Mouse (Mus musculus) adrenal gland, postnatal 14 days (tissue): ENCODE data around the gene Dst. TPM values are rescaled to one million over a fixed set of nuclear protein-coding genes. Genes with fewer than 3 reads are reported as not detected.
"Not testable (repeated sequence)": the region's sequence is repeated elsewhere in the genome, so short reads cannot be mapped to it uniquely, and the experiment has no call there.

Source experiments
- DNase-seq: peaks from one replicate; pipeline ENCODE4 v3.0.0; 2021; ENCODE audit warnings: mixed read lengths
- microRNA-seq, 2 experiments: library from miRNA; unstranded; fragments of <30 nt; microRNA quantifications; one replicate each; pipeline ENCODE4 v1.2.0; 2021
- total RNA-seq: library from RNA; stranded (reverse); gene quantifications from 2 replicates; pipeline ENCODE4 v1.2.3, GENCODE M21; 2021

The Dst gene
- total RNA-seq, 1 experiment from 2014 or later = 125 TPM

- no peak for DNase-seq
Observed at GRCm38 (mm10) chr1:34299507-34299906, 391.5 kb downstream of the Dst start.

GRCm38 (mm10) chr1:34300309-34300980, 392.4 kb downstream of the Dst start:
- DNase-seq = no peak

- no peak for DNase-seq
Observed at GRCm38 (mm10) chr1:34304227-34304626, 396.2 kb downstream of the Dst start.

DNA sequence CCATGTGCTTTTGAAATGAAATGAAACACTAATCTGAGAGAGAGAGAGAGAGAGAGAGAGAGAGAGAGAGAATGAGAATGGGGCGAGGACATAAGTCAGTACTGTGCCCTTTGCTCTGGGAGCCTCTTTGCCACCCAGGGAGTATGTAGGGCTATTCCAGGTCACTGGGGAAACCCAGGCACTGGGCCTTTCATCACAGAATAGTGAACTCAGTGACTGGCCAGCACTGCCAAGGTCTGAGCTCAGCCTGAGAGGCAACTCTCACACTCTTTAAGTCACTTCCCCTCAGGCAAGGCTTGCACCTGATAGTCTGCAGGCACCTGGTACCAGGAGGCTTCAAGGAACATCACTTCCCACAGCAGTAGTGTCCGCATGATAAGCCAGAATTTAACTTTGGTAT, 398.7 kb downstream of the Dst start:
- DNase-seq = peak; percentile 37

DNA sequence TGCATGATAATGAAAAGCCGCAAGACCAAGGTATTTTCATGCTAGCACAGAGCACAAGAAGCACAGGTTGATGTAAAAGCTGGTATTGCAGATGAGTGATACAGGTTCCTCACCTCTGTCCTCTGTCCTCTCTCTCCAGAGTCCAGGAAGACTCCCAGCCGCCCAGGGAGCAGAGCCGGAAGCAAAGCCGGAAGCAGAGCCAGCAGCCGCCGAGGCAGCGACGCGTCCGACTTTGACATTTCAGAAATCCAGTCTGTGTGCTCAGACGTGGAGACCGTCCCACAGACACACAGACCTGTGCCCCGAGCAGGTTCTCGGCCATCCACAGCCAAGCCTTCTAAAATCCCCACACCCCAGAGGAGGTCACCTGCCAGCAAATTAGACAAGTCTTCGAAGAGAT, 399.2 kb downstream of the Dst start:
- DNase-seq = no peak

DNA sequence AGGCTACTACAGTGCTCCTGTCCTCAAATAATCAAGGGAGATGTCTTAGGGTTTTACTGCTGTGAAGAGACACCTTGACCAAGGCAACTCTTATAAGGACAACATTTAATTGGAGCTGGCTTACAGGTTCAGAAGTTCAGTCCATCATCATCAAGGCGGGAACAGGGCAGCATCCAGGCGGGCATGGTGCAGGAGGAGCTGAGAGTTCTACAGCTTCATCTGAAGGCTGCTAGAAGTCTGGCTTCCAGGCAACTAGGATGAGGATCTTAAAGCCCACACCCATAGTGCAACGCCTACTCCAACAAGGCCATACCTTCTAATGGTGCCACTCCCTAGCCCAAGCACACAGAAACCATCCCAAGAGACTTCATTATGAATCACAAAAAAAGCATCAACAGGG, 400.8 kb downstream of the Dst start:
- not testable (repeated sequence) for DNase-seq

DNA sequence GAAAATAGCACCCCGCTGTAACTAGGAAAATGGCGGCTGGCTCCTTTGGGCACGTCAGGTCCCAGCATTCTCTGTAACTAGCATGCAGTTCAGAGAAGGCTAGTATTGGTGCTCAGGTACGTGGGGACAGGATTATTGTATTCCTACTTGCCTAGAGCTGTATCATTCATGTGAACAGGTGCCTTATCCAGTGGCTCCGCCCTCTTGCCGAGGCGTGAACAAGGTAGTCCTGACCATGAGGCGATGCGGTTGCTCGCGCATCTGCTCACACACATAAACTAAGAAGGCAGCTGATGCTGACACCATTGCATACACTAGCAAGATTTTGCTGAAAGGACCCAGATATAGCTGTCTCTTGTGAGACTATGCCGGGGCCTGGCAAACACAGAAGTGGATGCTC, 401.4 kb downstream of the Dst start:
- no peak for DNase-seq

DNA sequence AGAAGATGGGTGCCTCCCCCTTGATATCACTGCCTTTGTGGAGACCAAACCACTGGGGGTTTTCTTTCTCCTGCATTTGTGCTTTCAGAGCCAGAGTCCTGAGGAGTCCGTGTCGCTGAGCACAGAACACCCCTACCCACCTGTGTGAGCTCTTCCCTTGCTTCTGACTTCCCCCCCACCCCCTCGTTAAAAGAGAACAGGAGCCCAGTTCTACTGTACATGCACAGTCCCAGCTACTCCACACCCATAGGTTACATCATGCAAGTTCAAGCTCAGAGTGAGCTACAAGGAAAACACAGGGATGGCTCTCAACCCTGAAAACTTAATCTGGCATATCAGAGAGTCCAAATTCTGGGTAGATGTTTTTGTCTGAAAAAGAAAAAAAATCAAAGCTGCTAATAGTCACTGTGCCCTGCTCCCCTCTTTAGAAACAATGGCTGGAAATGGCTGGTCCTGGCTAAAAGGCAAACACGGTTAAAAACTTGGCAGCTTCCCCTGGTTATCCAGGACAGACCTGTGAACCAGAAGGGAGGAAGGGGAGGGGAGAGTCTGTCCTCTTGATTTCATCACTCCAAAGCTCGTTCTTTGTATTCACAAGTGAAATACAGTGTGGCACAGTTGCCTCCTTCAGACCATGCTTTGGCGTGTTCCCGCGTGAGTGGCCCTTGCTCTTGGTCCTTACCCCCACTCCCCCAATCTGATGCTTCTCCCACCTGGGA, 402.7 kb downstream of the Dst start:
- no peak for DNase-seq

DNA sequence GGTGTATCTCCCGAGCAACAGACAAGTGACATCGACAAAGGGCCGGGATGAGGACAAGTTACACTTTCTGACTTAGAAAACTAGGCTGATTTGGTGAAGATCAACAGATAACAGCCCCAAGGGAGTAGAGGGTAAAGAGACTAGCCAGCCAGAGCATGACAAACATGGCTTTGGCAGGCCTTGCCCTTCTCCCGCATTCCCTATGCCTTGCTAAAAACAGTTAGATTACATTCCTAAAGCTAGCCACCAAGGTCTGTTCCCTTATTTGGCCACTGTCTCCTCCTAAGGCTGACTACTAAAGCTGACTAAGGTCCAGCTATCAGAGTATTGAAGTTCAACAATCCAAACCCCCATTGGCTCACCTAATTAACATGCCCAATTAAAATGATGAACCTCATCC, 404.8 kb downstream of the Dst start:
- DNase-seq = no peak

GRCm38 (mm10) chr1:34315381-34315780, 407.4 kb downstream of the Dst start:
- no peak for DNase-seq

- DNase-seq = no peak
Observed at GRCm38 (mm10) chr1:34324255-34324654, 416.2 kb downstream of the Dst start.

DNA sequence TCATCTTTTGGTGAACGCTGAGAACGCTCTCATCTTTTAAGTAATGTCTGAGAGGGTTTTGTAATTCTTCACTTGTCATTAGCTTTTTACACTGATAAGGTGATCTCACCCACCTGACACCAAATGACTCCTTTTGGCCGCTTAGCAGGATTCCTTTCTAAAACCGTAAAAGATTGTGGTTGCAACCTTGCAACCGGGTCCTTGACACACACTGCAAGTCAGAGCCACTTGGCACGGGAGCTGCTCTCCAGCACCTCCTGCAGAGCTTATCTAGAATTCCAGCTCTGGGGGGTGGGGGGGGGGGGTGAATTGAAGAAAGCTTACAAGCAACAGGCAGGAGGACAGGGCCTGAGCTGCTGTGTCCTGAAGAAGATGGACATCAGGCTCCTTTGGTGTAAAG, 420.6 kb downstream of the Dst start:
- peak; percentile 63 for DNase-seq

DNA sequence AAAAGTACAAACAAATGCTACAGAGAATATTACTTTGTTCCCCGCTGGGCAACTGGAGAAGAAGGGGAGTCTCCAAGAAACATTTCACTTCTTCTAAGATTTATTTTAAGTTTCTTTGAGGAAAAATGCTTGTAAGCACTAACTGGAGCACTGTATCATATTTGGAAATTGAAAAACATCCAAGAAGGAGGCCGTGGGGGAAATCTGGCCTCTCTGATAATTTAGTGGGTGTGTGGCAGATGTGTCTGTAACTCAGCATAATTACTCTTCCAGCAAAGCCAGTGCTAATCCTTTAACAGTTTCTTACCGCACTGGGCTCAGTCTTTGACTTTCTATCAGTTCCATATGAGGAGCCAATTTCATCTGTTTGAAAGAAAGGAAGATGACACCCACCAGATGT, 423.7 kb downstream of the Dst start:
- no peak for DNase-seq

Small RNA genes lying within 50 kb of the gene (microRNA-seq; reads per million reads assigned to microRNA genes)
- 0 to 0.38 reads per million in 2 experiments for gene Mir6896

Other genes starting within 250 kb of the Dst start
- 8.4 and 8.5 TPM in 2 replicates for gene Prim2, start 238.4 kb upstream of the Dst start, total RNA-seq
- gene Rab23, start 188.3 kb upstream of the Dst start, total RNA-seq = 12.0 and 15.2 TPM in 2 replicates
- 17.8 and 18.7 TPM in 2 replicates for gene Bag2, start 150.4 kb upstream of the Dst start, total RNA-seq
- 31.6 and 33.2 TPM in 2 replicates for gene Zfp451, start 93.6 kb upstream of the Dst start, total RNA-seq
- gene Bend6, start 409 bp upstream of the Dst start, total RNA-seq = 0.85 and 1.8 TPM in 2 replicates